Mouse (Mus musculus) NIH3T3 (cell line): ENCODE results near the gene Gramd1a.

ENCODE experiments used
- DNase-seq: peaks from one replicate; pipeline ENCODE4 v3.0.0-alpha.2; 2012; ENCODE audit warnings: low read depth

Gramd1a gene

DNA sequence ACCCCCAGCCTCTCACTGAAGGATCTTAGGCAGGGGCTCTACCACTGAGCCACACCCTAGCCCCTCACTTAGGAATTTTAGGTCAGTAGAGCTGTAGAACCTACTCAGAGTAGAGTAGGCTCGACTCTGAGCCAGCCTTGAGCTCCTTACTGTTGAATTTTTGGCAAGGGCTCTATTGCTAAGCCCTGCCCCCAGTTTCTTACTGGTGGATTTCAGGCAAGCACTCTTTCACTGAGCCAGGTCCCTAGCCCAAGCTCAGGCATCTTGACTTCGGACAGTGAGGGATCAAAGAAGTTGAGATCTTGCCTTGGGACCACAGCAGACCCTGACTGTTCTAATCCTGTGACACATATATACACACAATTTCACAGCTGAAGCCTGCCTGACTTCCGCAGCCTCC is 32.0 kb downstream of the Gramd1a start:
- no peak for DNase-seq

DNA sequence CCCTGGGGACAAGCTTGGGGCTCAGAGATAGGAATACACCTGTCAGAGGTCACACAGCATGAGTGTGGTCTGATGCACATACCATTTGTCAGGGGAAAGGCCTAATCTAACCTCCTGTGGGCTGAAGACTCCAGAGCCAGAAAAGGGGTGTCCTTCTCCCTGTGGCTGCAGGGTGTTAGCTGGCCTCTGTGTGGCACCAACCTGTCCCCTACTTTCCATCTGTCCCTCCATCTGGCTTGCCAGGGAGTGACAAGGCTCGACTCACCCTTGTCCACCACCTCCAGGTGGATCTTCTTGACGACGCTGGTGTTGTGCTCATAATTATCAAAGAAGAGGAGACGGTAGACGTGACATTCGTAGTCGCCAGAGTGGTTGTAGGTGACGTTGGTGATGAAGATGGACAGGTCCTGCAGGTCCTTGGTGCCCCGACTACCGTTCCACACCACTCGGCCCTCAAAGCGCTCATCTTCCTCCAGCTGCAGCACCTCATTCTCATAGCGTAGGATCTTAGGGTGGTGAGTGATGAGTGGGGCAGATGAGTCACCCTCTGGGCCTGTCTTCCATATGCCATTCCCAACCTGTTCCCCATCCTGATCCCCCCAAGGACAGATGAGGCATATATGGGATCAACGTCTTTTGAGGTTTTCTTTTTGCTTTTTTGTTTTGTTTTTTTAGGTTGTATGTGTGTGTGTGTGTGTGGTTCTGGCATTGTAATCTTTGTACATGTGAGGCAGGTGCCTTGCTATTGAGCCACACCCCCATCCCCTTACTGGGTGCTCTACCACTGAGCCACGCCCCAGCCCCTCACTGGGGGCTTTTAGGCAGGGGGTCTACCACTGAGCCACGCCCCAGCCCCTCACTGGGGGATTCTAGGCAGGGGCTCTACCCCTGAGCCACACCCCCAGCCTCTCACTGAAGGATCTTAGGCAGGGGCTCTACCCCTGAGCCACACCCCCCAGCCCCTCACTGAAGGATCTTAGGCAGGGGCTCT is 32.8 kb downstream of the Gramd1a start:
- no peak for DNase-seq

DNA sequence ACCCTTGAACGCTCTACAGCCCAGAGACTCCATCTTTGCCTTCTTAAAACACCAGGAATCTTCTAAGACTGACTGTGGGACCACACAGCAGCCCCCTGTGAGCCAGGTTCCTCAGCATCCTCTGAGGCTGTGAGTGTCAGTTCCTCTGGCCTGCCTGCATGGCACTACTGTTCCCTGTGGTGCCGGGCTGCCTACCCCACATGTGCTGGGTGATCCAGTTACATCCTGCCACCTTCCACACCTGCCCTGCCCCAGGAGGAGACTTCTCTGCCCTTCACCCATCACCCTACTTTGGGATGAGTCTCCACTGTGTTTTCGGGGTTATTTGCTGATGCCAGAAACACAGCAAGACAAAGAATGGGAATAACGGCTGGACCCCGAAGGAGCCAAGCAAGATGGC is 36.1 kb downstream of the Gramd1a start:
- DNase-seq = no peak

DNA sequence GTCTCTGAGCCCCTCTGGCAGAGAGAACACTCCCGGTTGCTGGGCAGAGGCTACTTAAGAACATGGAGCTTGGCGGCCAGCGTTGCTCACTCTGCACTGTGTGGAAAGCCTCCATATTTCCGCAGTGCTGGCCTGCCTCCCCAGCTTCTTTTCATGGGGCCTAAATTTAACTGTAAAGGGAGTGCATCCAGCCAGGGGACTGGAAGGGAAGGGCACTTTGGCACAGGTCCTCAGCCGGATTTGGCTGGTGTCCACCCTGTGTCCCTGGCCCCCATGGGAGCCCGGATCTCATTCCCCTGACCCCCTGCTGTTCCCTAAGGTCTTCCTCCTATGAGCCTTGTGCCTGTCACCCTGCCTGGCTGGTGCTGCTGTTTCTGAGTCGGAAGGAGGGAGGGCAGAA is 37.2 kb downstream of the Gramd1a start:
- DNase-seq = no peak

DNA sequence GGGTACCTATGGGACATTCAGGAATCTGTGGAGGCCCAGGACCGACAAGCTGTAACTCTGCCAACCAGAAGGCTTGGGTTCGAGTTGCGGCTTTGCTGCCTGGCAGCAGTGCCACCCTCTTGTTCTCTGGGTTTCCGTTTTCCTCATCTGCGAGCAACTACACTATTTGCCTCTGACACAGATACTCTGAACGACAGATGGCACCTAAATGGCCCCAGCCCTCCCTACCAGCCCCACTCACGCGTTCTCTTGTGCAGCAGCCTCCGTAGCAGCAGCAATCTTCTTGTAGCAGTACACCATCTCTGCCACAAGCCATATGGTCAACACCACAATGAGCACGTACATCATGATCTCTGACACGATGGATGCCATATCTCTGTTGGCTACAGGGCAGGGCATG is 38.2 kb downstream of the Gramd1a start:
- no peak for DNase-seq

GRCm38 (mm10) chr7:31116721-31117145 is 39.0 kb downstream of the Gramd1a start:
- no peak for DNase-seq

GRCm38 (mm10) chr7:31115587-31116043 is 40.1 kb downstream of the Gramd1a start:
- DNase-seq = no peak

- DNase-seq = no peak
Observed at GRCm38 (mm10) chr7:31115182-31115581, 40.5 kb downstream of the Gramd1a start, which contains the start of gene Hpn. Gene Hpn (minus strand): TSS chr7:31115290.

- no peak for DNase-seq
Observed at GRCm38 (mm10) chr7:31114646-31115045, 41.0 kb downstream of the Gramd1a start.

GRCm38 (mm10) chr7:31113800-31114199 is 41.9 kb downstream of the Gramd1a start:
- no peak for DNase-seq

DNA sequence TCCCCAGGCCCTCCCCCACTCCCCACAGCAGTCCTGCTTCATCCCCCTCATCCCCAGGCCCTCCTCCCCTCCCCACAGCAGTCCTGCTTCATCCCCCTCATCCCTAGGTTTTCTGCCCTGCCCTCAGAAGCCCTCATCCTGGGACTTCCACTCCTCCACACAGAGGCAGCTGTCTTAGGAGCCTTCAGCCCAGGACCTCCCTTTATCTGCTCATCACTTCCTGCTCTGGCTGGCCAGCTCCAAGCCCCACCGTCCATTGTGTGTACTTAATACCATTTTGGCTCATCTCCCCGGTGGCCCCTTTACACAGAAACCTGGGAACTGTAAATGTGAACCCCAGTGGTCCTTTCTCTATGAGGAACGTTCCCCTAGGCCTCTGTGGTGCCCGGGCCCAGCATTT is 43.7 kb downstream of the Gramd1a start:
- DNase-seq = no peak

DNA sequence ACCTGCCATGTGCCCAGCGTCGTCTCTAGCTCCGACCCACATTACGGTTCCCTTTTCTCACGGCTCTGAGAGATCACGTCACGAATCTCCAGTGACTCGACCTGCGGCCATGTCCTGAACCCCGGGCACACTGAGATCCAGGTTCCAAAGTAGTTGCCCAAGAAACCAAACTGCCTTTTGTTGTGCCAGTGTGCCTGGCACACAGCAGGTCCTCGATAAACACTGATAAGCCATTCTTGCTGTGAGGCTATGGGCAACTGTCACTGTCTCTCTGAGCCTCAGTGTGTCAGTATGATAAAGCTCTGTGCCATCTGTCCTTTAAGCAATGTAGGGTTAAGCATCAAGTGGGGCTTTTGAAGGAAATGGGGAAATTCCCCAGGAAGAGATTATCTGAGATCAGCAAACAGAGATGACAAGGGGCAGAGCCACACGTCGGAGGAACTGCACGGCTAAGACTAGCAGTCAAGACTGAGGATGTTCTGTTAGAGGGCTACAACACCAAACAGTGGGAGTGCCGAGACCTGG is 44.8 kb downstream of the Gramd1a start:
- no peak for DNase-seq

- no peak for DNase-seq
Observed at GRCm38 (mm10) chr7:31109796-31110195, 45.9 kb downstream of the Gramd1a start.

- DNase-seq = no peak
Observed at GRCm38 (mm10) chr7:31109091-31109490, 46.6 kb downstream of the Gramd1a start.

DNA sequence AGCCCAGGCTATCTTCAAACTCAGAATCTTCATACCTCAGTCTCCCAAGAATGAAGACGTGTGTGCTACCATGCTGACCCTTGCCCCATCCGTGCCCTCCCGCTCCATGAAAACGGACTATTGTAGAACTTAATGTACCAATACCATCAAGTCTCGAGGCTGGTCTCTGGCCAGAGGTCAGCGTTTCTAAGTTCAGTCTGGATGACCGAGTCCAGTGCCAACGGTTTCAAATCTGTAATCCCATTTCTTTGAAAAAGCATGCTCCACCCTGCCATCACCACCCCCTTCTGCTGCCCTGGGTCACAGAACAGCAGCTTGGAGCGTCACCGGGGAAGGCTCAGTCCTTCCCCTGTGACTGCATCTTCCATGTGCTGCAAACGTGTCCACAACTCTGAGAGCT is 47.9 kb downstream of the Gramd1a start:
- DNase-seq = no peak

DNA sequence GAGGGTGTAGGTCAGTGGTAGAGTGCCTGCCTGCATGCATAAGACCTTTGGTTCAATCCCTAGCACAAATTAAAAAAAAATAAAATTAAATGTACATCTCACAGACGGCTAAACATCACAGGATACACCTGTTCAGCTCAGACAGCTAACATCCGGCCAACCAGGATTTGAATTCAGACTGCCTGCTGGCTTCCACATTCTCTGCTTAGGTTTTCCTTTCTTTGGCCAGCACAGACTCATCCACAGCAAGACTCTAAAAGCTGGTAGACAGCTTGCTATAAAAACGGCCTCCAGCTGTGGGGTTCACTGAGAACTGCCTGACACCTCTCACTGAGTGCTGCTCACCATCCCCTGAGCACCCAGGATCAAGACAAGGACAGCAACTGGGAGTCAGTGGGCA is 49.5 kb downstream of the Gramd1a start:
- DNase-seq = no peak

DNA sequence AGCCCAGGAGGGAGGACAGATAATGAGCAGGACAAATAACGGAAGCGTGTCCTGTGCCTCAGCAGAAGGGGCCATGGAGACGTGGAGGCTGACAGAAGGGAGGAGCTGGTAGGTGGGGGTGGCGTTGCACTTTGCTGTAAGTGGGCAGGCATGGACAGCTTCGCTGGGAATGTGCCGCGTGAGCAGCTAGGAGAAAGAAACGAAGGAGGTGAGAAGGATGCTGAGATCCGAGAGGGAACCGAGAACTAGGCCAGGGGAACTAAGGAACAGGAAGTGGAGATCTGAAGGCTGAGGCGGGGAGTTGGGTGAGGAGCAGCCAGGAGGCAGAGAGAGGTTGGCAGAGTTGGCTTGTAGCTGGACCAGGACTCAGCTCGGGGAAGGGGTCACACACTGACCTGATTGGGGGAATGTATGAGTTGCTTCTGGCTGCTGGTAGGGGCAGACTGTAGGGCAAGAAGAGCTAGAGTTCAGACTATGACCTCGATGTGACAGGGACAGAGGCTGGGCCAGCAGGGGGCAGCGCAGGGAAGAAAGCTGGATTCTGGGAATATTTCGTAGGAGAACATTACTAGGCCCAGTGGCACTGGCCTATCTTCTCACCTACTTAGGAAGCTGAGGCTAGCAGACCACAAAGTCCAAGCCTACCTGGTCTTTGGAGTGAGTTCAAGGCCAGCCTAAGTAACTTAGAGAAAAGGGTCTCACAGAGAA is 50.5 kb downstream of the Gramd1a start:
- peak; percentile 55 for DNase-seq

GRCm38 (mm10) chr7:31100786-31101185 is 54.9 kb downstream of the Gramd1a start:
- DNase-seq = no peak

DNA sequence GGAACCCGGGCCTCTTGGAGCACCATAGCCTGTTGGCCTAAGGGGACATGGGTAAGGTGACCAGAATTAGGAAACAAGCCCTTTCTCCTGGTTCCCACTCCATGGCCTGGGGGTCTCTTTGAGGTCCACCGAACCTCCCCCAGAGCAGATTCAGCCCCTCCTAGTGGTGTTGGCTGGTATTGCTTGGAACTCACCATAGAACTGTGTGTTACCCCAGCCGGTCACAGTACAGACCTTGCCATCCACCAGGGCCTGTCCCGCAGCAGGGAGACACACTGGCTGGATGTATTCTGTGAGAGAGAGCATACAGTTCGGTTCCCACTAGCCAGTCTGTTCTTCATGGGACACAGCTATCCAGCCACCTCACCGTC is 56.1 kb downstream of the Gramd1a start:
- DNase-seq = no peak

DNA sequence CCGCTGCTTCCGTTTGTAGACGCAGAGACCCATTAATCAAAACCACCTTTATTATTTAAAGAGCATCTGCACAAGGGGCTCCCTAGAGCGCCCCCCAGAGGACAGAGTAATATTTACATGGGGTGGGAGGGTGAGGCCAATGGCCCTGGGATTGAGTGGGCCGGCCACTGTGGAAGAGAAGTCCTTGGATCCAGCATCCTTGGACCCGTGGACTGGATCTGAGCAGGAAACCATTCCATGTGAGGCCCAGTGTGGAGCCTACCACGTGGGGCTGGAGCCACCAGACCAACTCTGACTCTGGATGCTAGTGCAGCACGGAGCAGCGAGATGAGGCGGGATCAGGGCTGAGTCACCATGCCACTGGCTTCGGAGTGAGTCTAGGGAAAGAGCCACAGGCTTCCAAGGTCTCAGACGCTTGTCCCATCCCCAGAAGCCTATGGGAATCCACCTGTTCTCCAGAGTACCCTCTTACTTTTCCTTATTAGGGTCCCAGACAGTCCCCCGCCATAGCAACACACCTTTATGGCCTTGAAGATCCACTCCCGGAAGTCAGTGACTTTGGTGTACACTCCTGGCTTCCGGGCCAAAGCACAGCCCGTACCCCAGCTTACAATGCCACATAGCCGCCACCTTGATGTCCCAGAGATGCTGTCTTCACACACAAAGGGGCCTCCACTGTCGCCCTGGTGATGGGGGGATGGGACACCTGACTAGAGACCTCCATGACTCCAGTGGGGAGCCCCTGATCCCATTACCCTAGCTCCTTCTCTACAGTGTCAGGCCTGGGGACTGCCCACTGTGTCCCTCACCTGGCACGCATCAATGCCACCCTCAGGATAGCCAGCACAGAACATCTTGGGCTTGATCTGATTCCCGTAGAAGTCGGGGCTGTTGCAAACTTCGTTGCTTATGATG is 56.7 kb downstream of the Gramd1a start:
- DNase-seq = no peak

DNA sequence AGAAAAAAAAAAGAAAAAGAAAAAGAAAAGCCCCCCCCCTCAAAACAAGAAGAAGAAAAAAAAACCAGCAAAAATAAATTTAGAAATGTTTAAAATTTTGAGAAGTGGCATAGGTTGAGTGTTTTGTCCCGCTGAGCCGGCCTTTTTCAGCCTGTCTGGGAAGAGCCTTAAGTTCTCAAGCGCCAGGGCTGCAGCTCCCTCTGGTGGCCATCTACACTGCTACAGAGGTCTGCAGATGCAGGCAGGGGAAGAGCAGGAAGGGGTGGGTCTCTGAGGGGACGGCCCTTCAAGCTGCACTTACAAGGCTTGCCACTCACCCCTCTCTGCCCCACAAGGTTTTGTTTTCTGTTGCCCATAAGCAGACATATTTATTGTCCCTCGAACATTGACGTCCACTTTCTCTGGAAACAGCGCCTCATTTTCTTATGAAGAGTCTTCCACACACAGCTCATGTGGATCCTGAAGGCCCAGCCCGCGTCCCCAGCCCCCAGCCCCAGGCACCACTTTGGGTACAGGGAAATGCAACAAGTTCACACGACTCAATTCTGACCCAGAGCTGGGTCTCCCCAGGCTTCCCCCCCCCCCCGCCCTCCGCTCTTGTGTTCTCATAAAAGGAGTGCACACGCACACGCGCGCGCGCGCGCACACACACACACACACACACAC is 58.0 kb downstream of the Gramd1a start:
- peak; percentile 94 for DNase-seq
